Mouse (Mus musculus) stomach, embryonic 14.5 days (tissue): ENCODE results near the gene Zdhhc8. TPM values are rescaled to one million over a fixed set of nuclear protein-coding genes. Genes with fewer than 3 reads are reported as not detected.
"Not testable (repeated sequence)": the region's sequence is repeated elsewhere in the genome, so short reads cannot be mapped to it uniquely, and the experiment has no call there.

Experiments
- ATAC-seq: fragments of 200-750 bp; cut with Nextera tagmentation; 2 replicates; pipeline ENCODE4 v1.8.0; 2017; ENCODE audit warnings: low read depth, moderate TSS enrichment; ENCODE audit not compliant: insufficient number of reproducible peaks, insufficient read depth, low FRiP score
- H3K27ac ChIP-seq: fragments of 300-500 bp; sonication (generic); 2 replicates; pipeline ENCODE4 v1.5.1; 2014; ENCODE audit warnings: mild to moderate bottlenecking, low read length, moderate library complexity, mixed read lengths
- H3K27me3 ChIP-seq: fragments of 300-500 bp; sonication (generic); 2 replicates; pipeline ENCODE4 v1.6.1; 2014; ENCODE audit warnings: low read length, control low read depth, mixed read lengths; ENCODE audit not compliant: control insufficient read depth, insufficient read depth
- H3K36me3 ChIP-seq: fragments of 300-500 bp; sonication (generic); 2 replicates; pipeline ENCODE4 v1.6.1; 2014; ENCODE audit warnings: mild to moderate bottlenecking, control low read depth, low read length, moderate library complexity, mixed read lengths; ENCODE audit not compliant: control insufficient read depth, insufficient read depth
- H3K4me1 ChIP-seq: fragments of 300-500 bp; sonication (generic); 2 replicates; pipeline ENCODE4 v1.6.1; 2014; ENCODE audit warnings: low read length, control low read depth, mixed read lengths; ENCODE audit not compliant: control insufficient read depth, insufficient read depth
- H3K4me2 ChIP-seq: fragments of 300-500 bp; sonication (generic); replicated peaks from 2 replicates; pipeline ENCODE4 v1.6.1; 2014; ENCODE audit warnings: low read depth, low read length, control low read depth
- H3K4me3 ChIP-seq: fragments of 300-500 bp; sonication (generic); 2 replicates; pipeline ENCODE4 v1.5.1; 2014; ENCODE audit warnings: low read depth, low read length, control low read depth
- H3K9ac ChIP-seq: fragments of 300-500 bp; sonication (generic); replicated peaks from 2 replicates; pipeline ENCODE4 v1.6.1; 2014; ENCODE audit warnings: low read depth, mild to moderate bottlenecking, control low read depth, low read length, moderate library complexity, mixed read lengths
- H3K9me3 ChIP-seq: fragments of 300-500 bp; sonication (generic); 2 replicates; pipeline ENCODE4 v1.6.1; 2016; ENCODE audit warnings: low read depth, low read length, control low read depth; ENCODE audit not compliant: control insufficient read depth
- WGBS: fragments of 180-500 bp; shearing (Covaris S2); extraction: QIAGEN DNeasy Blood & Tissue Kit; methylation state at CpG from one replicate; pipeline ENCODE4 v1.1.7; 2014; 5-methylcytosine and 5-hydroxymethylcytosine counted together
- polyA plus RNA-seq: library from polyadenylated mRNA; unstranded; fragments of >200 nt; fragmentation: Nextera tagmentation; extraction: Ambion mirVana; gene quantifications from 2 replicates; pipeline ENCODE4 v1.2.1, GENCODE M21; 2014

The Zdhhc8 gene
- polyA plus RNA-seq, 1 experiment from 2014 or later = 9.8 TPM

- Histone ChIP-seq H3K4me2 (no peak overlapping the region), H3K27ac (no peak overlapping the region), H3K36me3 (no peaks in the 10 kb centered on the region), H3K27me3 (no peaks in the 10 kb centered on the region), H3K4me1 (peaks cover 11% of the 10 kb centered on the region), H3K9me3 (no peaks in the 10 kb centered on the region), H3K9ac (no peak overlapping the region), H3K4me3 (no peak overlapping the region)
- no peak for ATAC-seq
- WGBS = 81% methylated on average over 6 of the region's 6 CpGs
Observed at GRCm38 (mm10) chr16:18197881-18198280, 37.1 kb downstream of the Zdhhc8 start.

GRCm38 (mm10) chr16:18195561-18195960 is 39.4 kb downstream of the Zdhhc8 start:
- not testable (repeated sequence) for H3K36me3 ChIP-seq, ATAC-seq, H3K9me3 ChIP-seq, H3K4me3 ChIP-seq, H3K4me2 ChIP-seq, H3K27me3 ChIP-seq, H3K9ac ChIP-seq
- H3K27ac ChIP-seq = peak overlapping the region; percentile 7; the same call in 1 of the 2 replicates
- WGBS = 66% methylated on average over 3 of the region's 3 CpGs
- peaks cover 14% of the 10 kb centered on the region for H3K4me1 ChIP-seq

- Histone ChIP-seq H3K36me3 (no peaks in the 10 kb centered on the region), H3K9ac (no peak overlapping the region), H3K4me3 (no peak overlapping the region), H3K27ac (peak overlapping the region; percentile 52), H3K9me3 (no peaks in the 10 kb centered on the region), H3K4me1 (peaks cover 14% of the 10 kb centered on the region), H3K27me3 (no peaks in the 10 kb centered on the region), H3K4me2 (no peak overlapping the region)
- 51% methylated on average over 5 of the region's 5 CpGs for WGBS
- ATAC-seq = peak; percentile 68
Observed at GRCm38 (mm10) chr16:18195068-18195467, 39.9 kb downstream of the Zdhhc8 start.

GRCm38 (mm10) chr16:18194208-18194985 is 40.5 kb downstream of the Zdhhc8 start:
- peaks cover 13% of the 10 kb centered on the region for H3K4me1 ChIP-seq
- H3K36me3 ChIP-seq = no peaks in the 10 kb centered on the region
- H3K27ac ChIP-seq = peak overlapping the region; percentile 52
- H3K27me3 ChIP-seq = no peaks in the 10 kb centered on the region
- ATAC-seq = peak; percentile 40; the same call in 1 of the 2 replicates
- H3K4me2 ChIP-seq = no peak overlapping the region
- WGBS = 59% methylated on average over 15 of the region's 15 CpGs
- H3K9me3 ChIP-seq = no peaks in the 10 kb centered on the region
- no peak overlapping the region; the same call in 1 of the 2 replicates for H3K9ac ChIP-seq
- H3K4me3 ChIP-seq = no peak overlapping the region

- no peak overlapping the region for H3K9ac ChIP-seq
- no peaks in the 10 kb centered on the region for H3K36me3 ChIP-seq
- no peak overlapping the region for H3K4me2 ChIP-seq
- peaks cover 11% of the 10 kb centered on the region for H3K4me1 ChIP-seq
- H3K9me3 ChIP-seq = no peaks in the 10 kb centered on the region
- no peak overlapping the region for H3K4me3 ChIP-seq
- no peak for ATAC-seq
- no peak overlapping the region for H3K27ac ChIP-seq
- WGBS = 58% methylated on average over 2 of the region's 2 CpGs
- no peaks in the 10 kb centered on the region for H3K27me3 ChIP-seq
Observed at GRCm38 (mm10) chr16:18191006-18191405, 43.9 kb downstream of the Zdhhc8 start.

GRCm38 (mm10) chr16:18187221-18187620 is 47.7 kb downstream of the Zdhhc8 start:
- no peak overlapping the region for H3K4me2 ChIP-seq
- no peaks in the 10 kb centered on the region for H3K27me3 ChIP-seq
- no peak for ATAC-seq
- no peaks in the 10 kb centered on the region for H3K9me3 ChIP-seq
- no peak overlapping the region for H3K4me3 ChIP-seq
- 64% methylated on average over 3 of the region's 3 CpGs for WGBS
- 0 out of 2 replicates have a peak, but pooled peaks cover 6% of the 10 kb centered on the region for H3K4me1 ChIP-seq
- H3K36me3 ChIP-seq = no peaks in the 10 kb centered on the region
- no peak overlapping the region for H3K27ac ChIP-seq
- H3K9ac ChIP-seq = no peak overlapping the region

GRCm38 (mm10) chr16:18186798-18187197 is 48.1 kb downstream of the Zdhhc8 start:
- Histone ChIP-seq H3K4me3 (no peak overlapping the region), H3K27ac (no peak overlapping the region), H3K9me3 (no peaks in the 10 kb centered on the region), H3K9ac (no peak overlapping the region), H3K4me2 (no peak overlapping the region), H3K36me3 (no peaks in the 10 kb centered on the region), H3K4me1 (0 out of 2 replicates have a peak, but pooled peaks cover 6% of the 10 kb centered on the region), H3K27me3 (no peaks in the 10 kb centered on the region)
- 74% methylated on average over 4 of the region's 4 CpGs for WGBS
- no peak for ATAC-seq

GRCm38 (mm10) chr16:18185715-18186449 is 49.1 kb downstream of the Zdhhc8 start:
- ATAC-seq = no peak
- WGBS = 56% methylated on average over 8 of the region's 8 CpGs
- H3K4me2 ChIP-seq = no peak overlapping the region
- 0 out of 2 replicates have a peak, but pooled peaks cover 6% of the 10 kb centered on the region for H3K4me1 ChIP-seq
- no peaks in the 10 kb centered on the region for H3K9me3 ChIP-seq
- no peak overlapping the region for H3K9ac ChIP-seq
- no peak overlapping the region for H3K27ac ChIP-seq
- no peaks in the 10 kb centered on the region for H3K36me3 ChIP-seq
- H3K27me3 ChIP-seq = no peaks in the 10 kb centered on the region
- no peak overlapping the region for H3K4me3 ChIP-seq
